Mouse (Mus musculus): Measurements from ENCODE around the gene Stac3. TPM values are rescaled to one million over a fixed set of nuclear protein-coding genes. Genes with fewer than 3 reads are reported as not detected.

Gene Stac3
- polyA plus RNA-seq, 1 experiment from 2014 or later, result 2.0 TPM

GRCm38 (mm10) chr10:127499516-127499915 is 2.0 kb upstream of the Stac3 start:
- H3K4me3 ChIP-seq (ENCODE audit: low read length), result no peak overlapping the region
- H3K9me3 ChIP-seq (ENCODE audit: control insufficient read depth, low read length), result no peaks in the 10 kb centered on the region
- no peaks in the 10 kb centered on the region for H3K27me3 ChIP-seq (replicated peaks; ENCODE audit: control insufficient read depth, insufficient read depth, low read length)
- WGBS, result 81% methylated on average over 5 of the region's 5 CpGs
- H3K27ac ChIP-seq (ENCODE audit: low read depth, low read length), result no peak overlapping the region
- H3K4me1 ChIP-seq (ENCODE audit: control insufficient read depth, insufficient read depth, low read depth, low read length), result no peaks in the 10 kb centered on the region
- no peak for ATAC-seq
- no peak overlapping the region for H3K4me2 ChIP-seq (ENCODE audit: low read length)
- H3K36me3 ChIP-seq (ENCODE audit: control insufficient read depth, insufficient read depth, low read length), result peaks cover 34% of the 10 kb centered on the region
- H3K9ac ChIP-seq (ENCODE audit: low read depth, low read length), result no peak overlapping the region

DNA sequence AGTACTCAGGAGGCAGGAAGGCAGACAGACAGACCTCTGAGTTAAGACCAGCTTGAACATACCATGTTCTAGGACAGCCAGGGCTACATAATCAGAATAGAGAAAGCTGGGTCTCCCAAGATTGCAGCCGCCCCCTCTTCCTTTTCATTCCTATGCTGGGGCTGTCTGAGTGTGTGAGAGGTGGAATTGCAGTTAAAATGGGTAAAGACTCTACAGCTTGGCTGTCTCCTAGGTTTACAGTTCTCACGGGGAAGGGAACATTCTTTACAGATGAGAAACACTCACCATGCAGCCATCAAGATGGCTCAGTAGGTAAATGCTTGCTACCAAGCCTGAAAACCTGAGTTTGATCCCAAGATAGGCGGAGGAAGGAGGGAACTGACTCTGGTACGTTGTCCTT is 1.4 kb upstream of the Stac3 start:
- H3K27ac ChIP-seq (ENCODE audit: low read depth, low read length), result no peak overlapping the region
- H3K4me1 ChIP-seq (ENCODE audit: control insufficient read depth, insufficient read depth, low read depth, low read length), result no peaks in the 10 kb centered on the region
- H3K27me3 ChIP-seq (replicated peaks; ENCODE audit: control insufficient read depth, insufficient read depth, low read length), result no peaks in the 10 kb centered on the region
- no peak overlapping the region for H3K9ac ChIP-seq (ENCODE audit: low read depth, low read length)
- H3K4me2 ChIP-seq (ENCODE audit: low read length), result no peak overlapping the region
- H3K4me3 ChIP-seq (ENCODE audit: low read length), result no peak overlapping the region
- no peak for ATAC-seq
- peaks cover 28% of the 10 kb centered on the region for H3K36me3 ChIP-seq (ENCODE audit: control insufficient read depth, insufficient read depth, low read length)
- 91% methylated on average over 4 of the region's 4 CpGs for WGBS
- H3K9me3 ChIP-seq (ENCODE audit: control insufficient read depth, low read length), result no peaks in the 10 kb centered on the region

DNA sequence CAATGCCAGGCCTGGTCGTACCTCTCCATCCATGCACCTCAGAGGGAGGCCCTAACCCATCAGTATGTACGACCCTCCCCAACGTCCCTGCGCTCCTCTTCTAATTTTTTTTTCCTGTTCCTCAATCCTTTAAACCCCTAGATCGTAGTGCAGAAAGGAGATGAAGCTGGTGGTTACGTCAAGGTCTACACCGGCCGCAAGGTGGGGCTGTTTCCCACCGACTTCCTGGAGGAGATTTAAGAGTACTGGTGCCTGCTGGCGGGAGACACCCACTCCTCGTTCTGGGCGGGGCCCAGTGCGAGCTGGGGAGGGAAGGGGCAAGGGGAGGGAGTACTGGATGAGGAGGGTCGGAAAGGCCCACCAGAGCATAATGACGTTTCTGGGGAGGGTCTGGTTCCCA is 6.8 kb downstream of the Stac3 start:
- Histone ChIP-seq H3K4me3 (ENCODE audit: low read length) (peak overlapping the region; percentile 38; the same call in 1 of the 2 replicates), H3K9me3 (ENCODE audit: control insufficient read depth, low read length) (no peaks in the 10 kb centered on the region), H3K36me3 (ENCODE audit: control insufficient read depth, insufficient read depth, low read length) (no peaks in the 10 kb centered on the region), H3K27ac (ENCODE audit: low read depth, low read length) (peak overlapping the region; percentile 98), H3K27me3 (replicated peaks; ENCODE audit: control insufficient read depth, insufficient read depth, low read length) (no peaks in the 10 kb centered on the region), H3K9ac (ENCODE audit: low read depth, low read length) (peak overlapping the region; percentile 47), H3K4me2 (ENCODE audit: low read length) (peak overlapping the region; percentile 90), H3K4me1 (ENCODE audit: control insufficient read depth, insufficient read depth, low read depth, low read length) (peaks cover 52% of the 10 kb centered on the region)
- no peak for ATAC-seq
- WGBS, result 3% methylated on average over 15 of the region's 15 CpGs

GRCm38 (mm10) chr10:127509051-127509836 is 7.8 kb downstream of the Stac3 start:
- under 1% methylated on average over 35 of the region's 35 CpGs for WGBS
- no peaks in the 10 kb centered on the region for H3K36me3 ChIP-seq (ENCODE audit: control insufficient read depth, insufficient read depth, low read length)
- H3K27ac ChIP-seq (ENCODE audit: low read depth, low read length), result peak overlapping the region; percentile 98
- H3K9ac ChIP-seq (ENCODE audit: low read depth, low read length), result peak overlapping the region; percentile 58
- ATAC-seq, result peak; percentile 70
- peaks cover 62% of the 10 kb centered on the region for H3K4me1 ChIP-seq (ENCODE audit: control insufficient read depth, insufficient read depth, low read depth, low read length)
- H3K27me3 ChIP-seq (replicated peaks; ENCODE audit: control insufficient read depth, insufficient read depth, low read length), result no peaks in the 10 kb centered on the region
- H3K4me3 ChIP-seq (ENCODE audit: low read length), result peak overlapping the region; percentile 38
- H3K4me2 ChIP-seq (ENCODE audit: low read length), result peak overlapping the region; percentile 90
- H3K9me3 ChIP-seq (ENCODE audit: control insufficient read depth, low read length), result no peaks in the 10 kb centered on the region

GRCm38 (mm10) chr10:127509837-127510701 is 8.6 kb downstream of the Stac3 start:
- Histone ChIP-seq H3K4me3 (ENCODE audit: low read length) (peak overlapping the region; percentile 38), H3K36me3 (ENCODE audit: control insufficient read depth, insufficient read depth, low read length) (no peaks in the 10 kb centered on the region), H3K9ac (ENCODE audit: low read depth, low read length) (peak overlapping the region; percentile 81), H3K27me3 (replicated peaks; ENCODE audit: control insufficient read depth, insufficient read depth, low read length) (no peaks in the 10 kb centered on the region), H3K4me1 (ENCODE audit: control insufficient read depth, insufficient read depth, low read depth, low read length) (peaks cover 63% of the 10 kb centered on the region), H3K27ac (ENCODE audit: low read depth, low read length) (peak overlapping the region; percentile 98), H3K9me3 (ENCODE audit: control insufficient read depth, low read length) (no peaks in the 10 kb centered on the region), H3K4me2 (ENCODE audit: low read length) (peak overlapping the region; percentile 90)
- 7% methylated on average over 16 of the region's 17 CpGs for WGBS
- ATAC-seq, result peak; percentile 5

- peak overlapping the region; percentile 98 for H3K27ac ChIP-seq (ENCODE audit: low read depth, low read length)
- no peaks in the 10 kb centered on the region for H3K36me3 ChIP-seq (ENCODE audit: control insufficient read depth, insufficient read depth, low read length)
- H3K4me1 ChIP-seq (ENCODE audit: control insufficient read depth, insufficient read depth, low read depth, low read length), result peaks cover 67% of the 10 kb centered on the region
- peak overlapping the region; percentile 90 for H3K4me2 ChIP-seq (ENCODE audit: low read length)
- WGBS, result 6% methylated on average over 11 of the region's 11 CpGs
- peak overlapping the region; percentile 81 for H3K9ac ChIP-seq (ENCODE audit: low read depth, low read length)
- ATAC-seq, result no peak
- no peaks in the 10 kb centered on the region for H3K27me3 ChIP-seq (replicated peaks; ENCODE audit: control insufficient read depth, insufficient read depth, low read length)
- H3K4me3 ChIP-seq (ENCODE audit: low read length), result peak overlapping the region; percentile 46
- H3K9me3 ChIP-seq (ENCODE audit: control insufficient read depth, low read length), result no peaks in the 10 kb centered on the region
These were observed 9.6 kb downstream of the Stac3 start for GRCm38 (mm10) chr10:127510895-127511617.

DNA sequence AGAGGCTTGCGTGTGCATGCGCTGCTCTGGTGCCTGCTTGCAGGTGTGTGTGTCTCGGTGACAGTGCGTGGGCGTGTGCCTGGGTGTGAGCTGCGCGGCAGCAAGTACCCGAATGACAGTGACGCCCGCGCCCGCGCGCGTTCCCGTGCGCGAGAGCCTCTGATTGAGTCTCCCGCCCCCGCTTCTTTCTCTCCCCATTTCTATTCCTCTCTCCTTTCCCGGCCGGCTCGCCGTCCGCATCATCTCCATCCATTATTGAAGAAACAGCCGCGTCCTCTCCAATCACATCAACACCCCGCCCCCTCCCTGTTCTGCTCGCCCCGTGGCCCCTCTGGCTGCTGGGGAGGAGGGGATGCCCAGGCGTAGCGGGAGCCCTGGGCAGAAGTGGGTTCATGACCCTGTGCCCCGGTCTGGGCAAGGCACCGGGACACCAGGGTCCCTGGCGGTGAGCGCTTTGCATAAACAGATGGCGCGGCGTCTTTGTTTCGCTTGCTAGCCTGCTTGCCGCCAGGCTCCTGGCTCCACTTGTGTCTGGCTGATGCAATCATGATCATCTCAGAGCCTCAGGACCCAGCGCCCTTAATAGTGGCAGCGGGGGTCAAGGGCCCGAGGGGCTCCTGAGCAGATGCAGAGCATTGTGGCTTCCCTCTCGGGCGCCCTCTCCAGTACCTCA is 10.3 kb downstream of the Stac3 start:
- no peaks in the 10 kb centered on the region for H3K27me3 ChIP-seq (replicated peaks; ENCODE audit: control insufficient read depth, insufficient read depth, low read length)
- peak overlapping the region; percentile 98 for H3K27ac ChIP-seq (ENCODE audit: low read depth, low read length)
- H3K4me2 ChIP-seq (ENCODE audit: low read length), result peak overlapping the region; percentile 90
- peak overlapping the region; percentile 81 for H3K9ac ChIP-seq (ENCODE audit: low read depth, low read length)
- H3K9me3 ChIP-seq (ENCODE audit: control insufficient read depth, low read length), result no peaks in the 10 kb centered on the region
- H3K4me3 ChIP-seq (ENCODE audit: low read length), result peak overlapping the region; percentile 46
- no peaks in the 10 kb centered on the region for H3K36me3 ChIP-seq (ENCODE audit: control insufficient read depth, insufficient read depth, low read length)
- under 1% methylated on average over 43 of the region's 46 CpGs for WGBS
- peaks cover 72% of the 10 kb centered on the region for H3K4me1 ChIP-seq (ENCODE audit: control insufficient read depth, insufficient read depth, low read depth, low read length)
- peak; percentile 31 for ATAC-seq

DNA sequence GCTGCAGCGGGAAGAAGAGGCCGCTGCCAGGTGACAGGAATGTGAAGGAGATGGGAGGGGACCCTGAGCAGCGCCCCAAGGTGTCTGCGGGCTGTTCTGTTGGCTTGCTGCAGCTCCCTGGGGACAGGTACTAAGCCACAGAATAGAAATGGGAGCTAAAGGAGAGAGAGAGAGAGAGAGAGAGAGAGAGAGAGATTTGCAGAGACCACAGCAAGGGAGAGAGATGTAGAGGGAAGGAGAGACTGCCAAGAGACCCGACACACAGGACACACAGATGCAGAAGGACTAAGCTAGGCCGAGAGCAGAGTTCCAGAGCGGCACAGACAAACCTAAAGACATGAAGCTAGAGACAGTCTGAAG is 10.8 kb downstream of the Stac3 start:
- 0% methylated on average over 7 of the region's 7 CpGs for WGBS
- peak overlapping the region; percentile 81 for H3K9ac ChIP-seq (ENCODE audit: low read depth, low read length)
- no peak for ATAC-seq

More for the DNA sequence above, 10.8 kb downstream of the Stac3 start:
- H3K36me3 ChIP-seq (ENCODE audit: control insufficient read depth, insufficient read depth, low read length), result no peaks in the 10 kb centered on the region
- H3K4me1 ChIP-seq (ENCODE audit: control insufficient read depth, insufficient read depth, low read depth, low read length), result peaks cover 75% of the 10 kb centered on the region
- H3K27ac ChIP-seq (ENCODE audit: low read depth, low read length), result peak overlapping the region; percentile 98
- no peaks in the 10 kb centered on the region for H3K9me3 ChIP-seq (ENCODE audit: control insufficient read depth, low read length)
- H3K4me3 ChIP-seq (ENCODE audit: low read length), result peak overlapping the region; percentile 46
- peak overlapping the region; percentile 90 for H3K4me2 ChIP-seq (ENCODE audit: low read length)
- no peaks in the 10 kb centered on the region for H3K27me3 ChIP-seq (replicated peaks; ENCODE audit: control insufficient read depth, insufficient read depth, low read length)
